Mouse (Mus musculus) colon, adult 2 months (tissue): Measurements from ENCODE around the gene Gsdma. TPM values are rescaled to one million over a fixed set of nuclear protein-coding genes. Genes with fewer than 3 reads are reported as not detected.

Source experiments
- polyA plus RNA-seq: library from polyadenylated mRNA; depleted of rRNA; stranded (reverse); fragments of >200 nt; gene quantifications from 2 replicates; pipeline ENCODE4 v1.2.3, GENCODE M21; 2012; rRNA removed

Gsdma gene
- polyA plus RNA-seq, result 0.69 and 0.73 TPM in 2 replicates

DNA sequence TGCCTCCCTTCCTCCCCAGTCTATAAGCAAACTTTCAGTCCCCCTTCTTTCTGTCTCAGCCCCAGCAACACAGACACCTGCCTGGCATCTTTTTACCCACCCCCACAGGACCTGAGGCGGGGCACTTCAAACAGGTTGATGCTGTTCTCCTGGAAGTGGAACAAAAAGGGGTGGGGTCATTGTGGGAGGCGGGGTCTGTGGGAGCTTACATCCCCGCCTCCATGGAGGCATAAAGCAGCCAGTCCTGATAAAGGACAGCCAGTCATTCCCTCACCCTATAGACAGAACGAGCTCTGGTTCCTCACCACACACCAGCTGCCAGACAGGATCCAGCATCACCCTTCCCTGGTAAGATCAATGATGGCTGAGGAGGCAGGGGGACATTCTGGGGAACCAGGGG lies at the start of gene Gsdma:
Gsdma (plus strand) TSS at position 261 of the 400 bp plus-strand sequence.

DNA sequence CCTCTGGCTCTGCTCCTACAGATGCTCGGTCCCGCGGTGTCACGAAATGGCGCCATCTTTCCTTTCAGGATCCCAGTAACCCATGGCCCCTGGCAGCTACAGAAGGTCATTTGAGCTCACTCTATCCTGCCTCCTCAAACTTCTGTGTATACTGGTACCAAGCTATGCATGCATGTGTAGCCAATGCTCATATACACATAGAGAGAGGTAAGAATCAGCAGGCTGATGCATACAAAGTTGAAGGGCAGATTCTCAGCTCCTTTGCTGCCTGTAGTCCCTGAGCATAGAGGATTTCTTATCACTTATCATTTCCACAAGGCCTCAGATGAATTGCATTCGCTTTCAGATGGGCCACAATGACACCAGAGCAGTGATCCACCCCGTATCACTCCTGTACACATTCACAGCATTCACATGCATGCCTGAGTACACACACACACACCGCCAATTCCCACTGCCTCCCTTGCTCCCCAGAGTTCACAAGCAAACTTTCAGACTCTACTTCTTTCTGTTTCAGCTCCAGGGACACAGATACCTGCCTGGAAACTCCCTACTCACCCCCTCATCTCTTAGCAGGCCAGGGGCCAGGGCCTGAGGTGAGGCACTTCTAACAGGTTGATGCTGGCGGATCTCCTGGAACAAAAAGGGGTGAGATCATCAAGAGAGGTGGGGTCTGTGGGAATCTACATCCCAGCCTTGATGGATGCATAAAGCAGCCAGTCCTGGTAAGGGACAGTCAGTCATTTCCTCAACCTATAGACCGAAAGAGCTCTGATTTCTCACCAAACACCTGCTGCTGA lies 38.3 kb upstream of the Gsdma start, which contains the start of the genes Gm12355 and Gsdma3:
Gm12355 (minus strand) TSS at position 51 of the 800 bp plus-strand sequence.
Gsdma3 (plus strand) TSS at position 750 of the 800 bp plus-strand sequence.

DNA sequence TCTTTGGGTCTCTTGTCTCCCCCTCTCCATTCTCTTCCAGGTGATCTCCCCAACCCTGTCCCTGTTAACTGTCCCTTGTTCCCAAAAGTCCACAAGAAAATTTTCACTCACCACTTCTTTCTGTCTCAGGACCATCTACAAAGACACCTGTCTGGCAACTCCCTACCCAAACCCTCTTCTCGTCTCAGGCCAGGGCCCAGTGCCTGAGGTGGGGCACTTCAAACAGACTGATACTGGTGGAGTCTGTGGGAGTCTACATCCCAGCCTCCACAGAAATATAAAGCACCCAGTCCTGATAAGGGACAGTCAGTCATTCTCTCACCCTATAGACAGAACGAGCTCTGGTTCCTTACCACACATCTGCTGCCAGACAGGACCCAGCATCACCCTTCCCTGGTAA lies 17.7 kb upstream of the Gsdma start, which contains the start of gene Gsdma2:
Gsdma2 (plus strand) TSS at position 301 of the 400 bp plus-strand sequence.

DNA sequence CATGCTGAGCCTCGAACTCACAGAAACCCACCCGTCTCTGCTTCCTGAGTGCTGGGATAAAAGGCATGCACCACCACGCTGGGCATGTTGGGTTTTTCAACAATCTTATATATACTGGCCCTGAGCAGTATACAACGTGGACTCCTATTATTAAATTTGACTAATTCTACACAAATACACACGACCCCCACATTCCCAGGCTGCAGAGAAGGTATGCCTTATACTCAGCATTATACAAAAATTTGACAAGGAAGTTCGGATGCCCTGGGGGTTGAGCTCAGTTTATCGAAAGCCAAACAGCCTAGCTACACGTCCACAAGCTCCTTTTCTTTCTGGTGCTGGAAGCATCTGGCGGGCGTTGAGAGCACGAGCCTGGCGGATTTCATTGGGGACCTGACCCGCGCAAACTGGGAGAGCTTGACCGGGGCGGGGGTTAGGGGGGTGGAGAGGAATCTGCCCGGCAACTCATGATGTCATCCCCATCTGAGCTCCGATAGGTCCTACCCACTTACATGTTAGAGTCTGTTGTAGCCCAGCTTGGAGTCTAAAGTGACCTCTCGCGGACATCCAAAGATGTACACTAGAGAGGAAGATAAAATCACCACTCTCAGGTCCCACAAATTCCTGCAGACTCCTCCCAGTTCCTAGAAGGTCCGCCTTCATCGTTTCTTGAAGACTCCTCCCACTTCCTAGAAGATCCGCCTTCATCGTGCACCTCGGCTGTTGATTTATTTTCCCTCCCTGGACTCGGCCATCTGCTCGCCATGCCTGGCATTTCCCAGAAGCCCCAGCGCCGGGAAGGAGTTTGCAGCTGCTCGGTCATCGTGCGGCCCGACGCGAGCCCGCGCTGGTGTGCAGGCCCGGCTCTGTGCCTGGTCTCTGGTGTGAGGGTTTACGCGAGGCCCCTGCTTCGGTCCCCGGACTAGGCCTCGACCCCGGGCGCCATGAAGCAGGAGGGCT lies 17.9 kb downstream of the Gsdma start, which contains the start of gene Psmd3:
Psmd3 (plus strand) TSS at position 769 of the 960 bp plus-strand sequence.

DNA sequence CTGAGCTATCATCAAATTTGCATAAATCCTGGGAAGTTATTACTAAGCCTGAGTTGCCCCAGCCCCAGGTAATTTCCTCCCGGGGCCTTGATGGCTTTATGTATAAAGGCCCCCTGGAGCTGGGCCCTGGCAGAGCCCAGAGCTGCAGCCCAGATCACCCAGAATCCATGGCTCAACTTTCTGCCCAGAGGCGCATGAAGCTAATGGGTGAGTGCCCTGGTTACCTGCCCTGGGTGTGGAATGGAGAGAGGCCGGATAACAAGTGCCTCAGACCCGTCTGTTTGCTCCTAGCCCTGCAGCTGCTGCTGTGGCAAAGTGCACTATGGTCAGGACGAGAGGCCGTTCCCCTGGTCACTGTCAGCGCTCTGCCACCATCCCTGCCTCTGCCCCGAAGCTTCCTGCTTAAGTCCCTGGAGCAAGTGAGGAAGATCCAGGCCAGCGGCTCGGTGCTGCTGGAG lies 37.1 kb downstream of the Gsdma start, which contains the start of gene Csf3:
Csf3 (plus strand) TSS at position 51 of the 458 bp plus-strand sequence.

Other genes starting within 250 kb of the Gsdma start
- gene Mien1, start 225.4 kb upstream of the Gsdma start, polyA plus RNA-seq, result 70.4 and 77.0 TPM in 2 replicates
- 120 and 136 TPM in 2 replicates for gene Grb7, start 218.0 kb upstream of the Gsdma start, polyA plus RNA-seq
- gene Ikzf3, start 118.3 kb upstream of the Gsdma start, polyA plus RNA-seq, result 2.0 and 3.7 TPM in 2 replicates
- gene Zpbp2, start 113.3 kb upstream of the Gsdma start, polyA plus RNA-seq, result 0.07 TPM in 1 of 2 replicates, not detected in the other
- 45.6 and 52.7 TPM in 2 replicates for gene Ormdl3, start 77.0 kb upstream of the Gsdma start, polyA plus RNA-seq
- not detected in 2 replicates for gene Lrrc3c, start 66.1 kb upstream of the Gsdma start, polyA plus RNA-seq
- gene Gm12355, start 38.7 kb upstream of the Gsdma start, polyA plus RNA-seq, result not detected in 2 replicates
- not detected in 2 replicates for gene Gsdma3, start 38.0 kb upstream of the Gsdma start, polyA plus RNA-seq
- not detected in 2 replicates for gene Gsdma2, start 17.6 kb upstream of the Gsdma start, polyA plus RNA-seq
- gene Psmd3, start 18.2 kb downstream of the Gsdma start, polyA plus RNA-seq, result 141 and 155 TPM in 2 replicates
- gene Csf3, start 36.9 kb downstream of the Gsdma start, polyA plus RNA-seq, result 0.15 TPM in 1 of 2 replicates, not detected in the other
- gene Med24, start 65.1 kb downstream of the Gsdma start, polyA plus RNA-seq, result 55.2 and 59.0 TPM in 2 replicates
- gene Thra, start 76.3 kb downstream of the Gsdma start, polyA plus RNA-seq, result 92.5 and 95.9 TPM in 2 replicates
- gene Nr1d1, start 111.0 kb downstream of the Gsdma start, polyA plus RNA-seq, result 109 and 137 TPM in 2 replicates
- 41.3 and 41.4 TPM in 2 replicates for gene Msl1, start 131.2 kb downstream of the Gsdma start, polyA plus RNA-seq
- 29.8 and 31.0 TPM in 2 replicates for gene Casc3, start 140.6 kb downstream of the Gsdma start, polyA plus RNA-seq
- gene Rapgefl1, start 172.4 kb downstream of the Gsdma start, polyA plus RNA-seq, result 101 and 113 TPM in 2 replicates
- gene Wipf2, start 199.3 kb downstream of the Gsdma start, polyA plus RNA-seq, result 13.4 and 17.6 TPM in 2 replicates
- 0.47 and 0.62 TPM in 2 replicates for gene Cdc6, start 243.4 kb downstream of the Gsdma start, polyA plus RNA-seq